Mouse (Mus musculus): ENCODE data around the gene B3galt5.

- TF ChIP-seq POLR2A (IDR thresholded peaks at IDR 0.05; ENCODE audit: borderline replicate concordance, insufficient read depth, low read length) = no peak
- no peak for TF ChIP-seq CTCF (IDR thresholded peaks at IDR 0.05; ENCODE audit: borderline replicate concordance, insufficient read depth, low read depth, low read length)
Measured at GRCm38 (mm10) chr16:96229044-96229555, 6.5 kb upstream of the B3galt5 start.
